Mouse (Mus musculus) ovary, postnatal 36 days (tissue): ENCODE results near the gene Duoxa2.
A peak's percentile ranks its signal among the peaks of the same experiment; 100 is the strongest.
"Not testable (repeated sequence)": the region's sequence is repeated elsewhere in the genome, so short reads cannot be mapped to it uniquely, and the experiment has no call there.

Experiments
- DNase-seq: peaks from one replicate; pipeline ENCODE4 v3.0.0; 2022; ENCODE audit warnings: low spot score, mixed read lengths

The Duoxa2 gene

GRCm38 (mm10) chr2:122306184-122306583 is 7.5 kb downstream of the Duoxa2 start:
- DNase-seq: no peak

DNA sequence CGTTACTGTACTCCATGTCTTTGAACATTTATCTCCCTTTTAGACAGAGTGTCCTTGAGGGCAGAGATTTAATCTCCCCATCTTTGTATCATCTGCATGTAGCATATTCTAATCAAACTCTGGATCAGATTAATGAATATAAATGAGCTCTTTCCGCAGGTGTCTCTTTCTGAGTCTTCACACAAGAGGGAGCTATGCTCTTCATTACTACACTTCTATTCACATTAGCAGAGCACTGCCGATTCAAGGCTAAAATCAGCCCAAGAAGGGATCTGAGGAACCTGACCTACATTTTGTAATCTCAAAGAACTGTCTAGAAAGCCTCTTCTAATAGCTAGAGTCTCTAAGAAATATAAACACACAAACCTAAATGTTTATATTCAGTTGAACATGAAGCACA is 10.9 kb downstream of the Duoxa2 start:
- DNase-seq: no peak

DNA sequence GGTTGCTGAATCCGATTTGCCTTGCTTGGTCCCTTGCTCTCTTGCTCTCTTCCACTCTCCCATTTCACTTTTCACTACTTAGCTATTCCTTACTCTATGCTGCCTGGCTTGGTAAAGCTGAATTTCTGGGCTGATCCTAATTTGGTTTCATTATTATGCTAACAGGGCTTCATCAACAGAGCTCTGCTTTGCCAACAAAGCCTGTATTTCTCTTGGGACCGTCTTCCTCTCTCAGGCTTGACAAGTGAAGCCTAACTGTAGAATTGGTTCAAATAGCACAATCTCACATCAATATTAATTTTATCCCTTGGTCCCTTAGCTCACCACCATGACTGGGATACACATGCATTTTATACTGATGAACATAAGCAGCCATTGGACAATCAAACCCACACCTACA is 12.9 kb downstream of the Duoxa2 start:
- no peak for DNase-seq

GRCm38 (mm10) chr2:122312722-122313417 is 14.2 kb downstream of the Duoxa2 start:
- peak; percentile 58 for DNase-seq

DNA sequence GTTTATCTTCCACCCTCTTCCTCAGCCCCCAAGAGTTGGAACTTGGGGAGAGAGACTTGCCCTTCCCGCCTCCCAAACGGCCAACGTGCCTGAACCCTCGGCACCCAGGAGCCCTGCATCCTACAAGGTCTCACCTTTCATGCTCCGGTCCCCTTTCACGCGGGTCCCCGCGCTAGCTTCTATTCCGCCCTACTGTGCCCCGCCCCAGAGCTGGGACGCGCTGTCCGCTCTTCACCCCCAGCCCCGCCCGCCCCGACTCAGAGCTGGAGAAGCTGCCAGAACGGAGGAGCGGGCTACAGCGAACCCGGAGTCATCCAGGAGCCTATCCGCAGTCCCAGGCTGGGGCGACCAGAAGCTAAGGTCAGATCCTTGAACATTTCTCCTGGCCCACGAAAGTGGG is 14.8 kb downstream of the Duoxa2 start, which contains the start of gene Duoxa1:
Duoxa1 (minus strand) TSS at position 195 of the 400 bp plus-strand sequence.
- no peak for DNase-seq

GRCm38 (mm10) chr2:122315372-122315771 is 16.7 kb downstream of the Duoxa2 start, which contains the start of gene Duox1:
Gene Duox1, plus strand, starts transcription at chr2:122315672.
- DNase-seq: no peak

GRCm38 (mm10) chr2:122317384-122317783 is 18.7 kb downstream of the Duoxa2 start:
- no peak for DNase-seq

DNA sequence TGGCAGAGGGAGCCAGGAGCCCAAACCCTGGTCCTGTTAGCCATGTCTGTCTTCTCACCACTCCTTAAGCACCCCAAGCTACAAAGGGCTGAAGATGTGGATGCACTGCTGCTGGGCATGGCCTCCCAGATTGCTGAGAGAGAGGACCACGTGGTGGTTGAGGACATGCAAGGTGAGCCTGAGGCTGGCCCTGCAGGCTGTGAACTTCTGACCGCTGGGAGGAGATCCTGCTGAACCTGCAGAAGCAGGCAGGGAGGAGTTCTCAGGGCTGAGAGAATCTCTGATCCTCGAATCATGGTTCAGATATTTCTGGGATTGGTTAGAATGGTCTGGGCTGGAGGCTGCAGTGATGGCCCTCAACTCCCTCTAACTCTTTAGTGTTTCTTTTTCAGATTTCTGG is 25.3 kb downstream of the Duoxa2 start:
- DNase-seq: no peak

DNA sequence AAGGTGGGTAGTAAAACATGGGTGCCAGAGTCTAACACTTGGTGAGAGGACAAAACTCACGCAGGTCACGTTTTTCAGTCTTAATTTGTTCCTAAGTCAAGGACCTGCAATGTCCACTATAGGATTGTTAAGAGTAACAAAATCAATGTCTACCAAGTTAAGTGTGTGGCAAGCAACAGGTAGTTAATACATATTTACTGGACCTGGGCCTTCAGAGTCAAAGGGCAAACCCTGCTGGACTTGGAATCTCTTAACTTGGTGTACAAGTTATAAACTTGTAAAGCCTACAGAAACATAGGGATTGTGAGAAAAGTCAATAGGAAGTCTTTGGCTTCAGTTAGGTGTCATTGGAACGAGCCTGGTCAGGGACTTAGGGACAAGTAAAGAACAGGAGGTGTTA is 25.9 kb downstream of the Duoxa2 start:
- no peak for DNase-seq

- DNase-seq: no peak
Observed at GRCm38 (mm10) chr2:122325361-122325760, 26.7 kb downstream of the Duoxa2 start.

GRCm38 (mm10) chr2:122327986-122328385 is 29.3 kb downstream of the Duoxa2 start:
- no peak for DNase-seq

- not testable (repeated sequence) for DNase-seq
Observed at GRCm38 (mm10) chr2:122330317-122330716, 31.6 kb downstream of the Duoxa2 start.

GRCm38 (mm10) chr2:122332222-122332621 is 33.5 kb downstream of the Duoxa2 start:
- DNase-seq: no peak

DNA sequence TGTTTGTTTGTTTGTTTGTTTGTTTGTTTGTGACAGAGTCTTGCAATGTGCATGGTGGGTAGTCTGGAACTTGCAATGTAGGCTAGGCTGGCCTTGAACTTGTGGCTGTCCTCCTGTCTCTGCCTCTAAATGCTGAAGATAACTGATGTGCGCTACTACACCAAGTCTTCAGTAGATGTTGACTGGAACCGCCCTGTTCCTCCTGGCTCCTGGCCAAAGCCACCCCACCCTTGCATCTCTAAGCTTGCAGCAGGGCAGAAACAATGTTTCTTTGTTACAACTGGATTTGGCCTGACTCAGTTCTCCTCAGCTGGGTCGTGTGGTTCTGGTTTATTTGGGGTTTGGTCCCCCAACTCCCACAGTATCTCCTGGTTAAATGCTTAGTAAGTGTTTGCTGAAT is 35.5 kb downstream of the Duoxa2 start:
- no peak for DNase-seq

DNA sequence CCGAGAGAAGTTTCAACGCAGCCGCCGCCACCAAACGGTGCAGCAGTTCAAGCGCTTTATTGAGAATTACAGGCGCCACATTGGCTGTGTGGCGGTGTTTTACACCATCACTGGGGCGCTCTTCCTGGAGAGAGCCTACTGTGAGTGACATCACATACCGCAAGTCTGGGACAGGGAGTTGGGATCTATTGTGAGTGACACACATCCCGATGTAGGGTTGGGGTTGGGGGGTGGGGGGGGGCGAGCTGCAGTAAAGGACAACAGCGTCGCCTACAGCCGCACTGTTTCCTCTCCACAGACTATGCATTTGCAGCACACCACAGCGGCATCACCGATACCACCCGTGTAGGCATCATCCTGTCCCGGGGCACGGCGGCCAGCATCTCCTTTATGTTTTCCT is 38.6 kb downstream of the Duoxa2 start:
- no peak for DNase-seq

GRCm38 (mm10) chr2:122345106-122345893 is 46.6 kb downstream of the Duoxa2 start:
- no peak for DNase-seq

DNA sequence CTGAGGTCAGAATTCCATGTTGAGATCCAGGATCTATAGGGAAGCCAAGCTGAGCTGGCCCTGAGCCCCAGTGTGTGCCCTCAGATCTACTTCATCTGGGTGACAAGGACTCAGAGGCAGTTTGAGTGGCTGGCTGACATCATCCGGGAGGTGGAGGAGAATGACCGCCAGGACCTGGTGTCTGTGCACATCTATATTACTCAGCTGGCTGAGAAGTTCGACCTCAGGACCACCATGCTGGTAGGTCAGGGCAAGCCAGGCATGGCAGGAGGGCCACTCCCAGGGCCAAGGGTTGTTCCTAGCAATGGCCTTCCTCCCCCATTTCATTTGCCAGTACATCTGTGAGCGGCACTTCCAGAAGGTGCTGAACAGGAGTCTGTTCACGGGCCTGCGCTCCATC is 47.5 kb downstream of the Duoxa2 start:
- DNase-seq: not testable (repeated sequence)

GRCm38 (mm10) chr2:122347257-122347656 is 48.6 kb downstream of the Duoxa2 start:
- DNase-seq: no peak

DNA sequence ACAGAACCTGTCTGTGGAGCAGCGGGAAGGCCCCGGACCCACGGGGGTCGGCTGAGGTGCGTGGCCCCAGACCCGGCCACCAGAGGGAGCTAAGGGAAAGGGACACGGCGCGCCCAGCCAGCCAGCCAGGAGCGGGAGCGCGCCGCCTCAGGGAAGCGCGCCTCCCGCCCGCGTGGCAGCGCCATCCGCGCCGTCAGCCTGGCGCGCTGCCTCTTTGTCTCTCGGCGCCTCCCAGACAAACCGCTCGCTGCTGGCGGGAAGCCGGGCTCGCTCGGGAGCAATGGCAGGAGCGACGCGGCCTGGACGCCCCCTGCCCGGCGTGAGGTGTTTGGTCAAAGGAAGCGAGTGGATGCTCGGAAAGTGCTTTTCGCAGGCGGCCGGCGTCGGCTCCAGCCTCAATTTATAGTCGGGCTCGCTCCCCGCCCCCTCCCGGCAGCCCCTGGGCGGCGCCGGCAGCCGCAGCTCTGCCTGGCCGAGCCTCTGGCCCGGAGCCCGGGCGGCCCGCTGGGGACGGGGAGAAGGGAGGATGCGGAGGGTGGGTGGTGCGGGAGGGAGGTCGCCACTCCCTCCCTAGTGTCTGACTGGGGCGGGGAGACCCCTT is 49.9 kb downstream of the Duoxa2 start:
- DNase-seq: peak; percentile 91

- DNase-seq: no peak
Observed at GRCm38 (mm10) chr2:122349136-122349785, 50.6 kb downstream of the Duoxa2 start.

GRCm38 (mm10) chr2:122351156-122351930 is 52.6 kb downstream of the Duoxa2 start:
- no peak for DNase-seq

GRCm38 (mm10) chr2:122351931-122352329 is 53.2 kb downstream of the Duoxa2 start:
- peak; percentile 46 for DNase-seq
